Mouse (Mus musculus) liver, embryonic 14.5 days (tissue): ENCODE measurements around the gene Icam1.

Experiments used
- CTCF ChIP-seq: IDR thresholded peaks from 2 replicates; pipeline ENCODE4 v1.5.1; 2016; ENCODE audit warnings: antibody characterized with exemption, low read depth, control low read depth
- EP300 ChIP-seq: IDR thresholded peaks from 2 replicates; pipeline ENCODE4 v1.6.1; 2016; ENCODE audit warnings: antibody characterized with exemption, low read depth

- TF ChIP-seq CTCF (no peak), EP300 (no peak)
Observed at GRCm38 (mm10) chr9:21002270-21002626, 13.5 kb upstream of the Icam1 start.
